In the genomic region with DNA sequence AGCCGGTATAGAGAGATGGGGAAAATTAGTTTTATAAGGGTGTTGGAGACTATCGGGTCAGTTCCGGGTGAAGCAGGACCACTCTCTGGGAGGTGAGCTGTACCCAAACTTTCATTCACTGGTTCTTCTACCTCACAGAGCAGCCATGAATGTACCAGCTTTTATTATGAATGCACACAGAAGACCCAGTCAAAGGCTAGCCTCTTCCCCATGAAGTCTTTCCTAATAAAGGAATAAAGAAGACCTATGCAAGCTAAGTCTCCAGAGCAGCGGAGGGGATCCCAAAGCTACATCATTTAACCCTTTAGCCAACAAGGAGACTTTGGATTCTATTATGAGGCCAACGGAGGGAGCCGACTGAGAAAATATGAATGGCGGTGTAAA, we compare ENCODE assay signal across 10 mouse cellular contexts. TPM values are rescaled to one million over a fixed set of nuclear protein-coding genes. Genes with fewer than 3 reads are reported as not detected.
DNase-seq lines count a peak whose midpoint lies in the region; ATAC-seq lines count a peak whose summit lies in the region.
"Had no signal": no experiment of that assay in that cellular context is flagged by ENCODE, and none has a peak within 500 bp of the region (broad histone marks: within the 10 kb centered on the region; RNA-seq: fewer than 3 reads in every experiment).

No protein-coding gene starts in this region.

- no peak for ATAC-seq in heart, embryonic 14.5 days (ENCODE audit: insufficient number of reproducible peaks, insufficient read depth, low FRiP score, low read depth)
- no peak for ATAC-seq in embryonic facial prominence, embryonic 13.5 days (ENCODE audit: insufficient number of reproducible peaks, insufficient read depth, low FRiP score, low TSS enrichment, low read depth)
- peak; percentile 80 for ATAC-seq in hindbrain, embryonic 13.5 days (ENCODE audit: low FRiP score)
- peak; percentile 79 for ATAC-seq in midbrain, embryonic 16.5 days

- peaks cover 43% of the 10 kb centered on the region for H3K27me3 ChIP-seq in heart, embryonic 14.5 days (ENCODE audit: control insufficient read depth, insufficient read depth, low read length)
- peaks cover 83% of the 10 kb centered on the region for H3K27me3 ChIP-seq in embryonic facial prominence, embryonic 13.5 days
- H3K27me3 ChIP-seq in hindbrain, embryonic 13.5 days: peaks cover 49% of the 10 kb centered on the region
- peaks cover 3% of the 10 kb centered on the region for H3K27me3 ChIP-seq in midbrain, embryonic 16.5 days (ENCODE audit: control insufficient read depth, insufficient read depth, low read depth, low read length)

- peak overlapping the region; percentile 98 for H3K4me2 ChIP-seq in heart, embryonic 14.5 days (ENCODE audit: low read length)
- peak overlapping the region; percentile 96 for H3K4me2 ChIP-seq in embryonic facial prominence, embryonic 13.5 days
- peak overlapping the region; percentile 97 for H3K4me2 ChIP-seq in hindbrain, embryonic 13.5 days
- peak overlapping the region; percentile 96 for H3K4me2 ChIP-seq in midbrain, embryonic 16.5 days (ENCODE audit: low read length)

- peak overlapping the region; percentile 10 to 56; a peak in 3 of 4 replicates for H3K4me3 ChIP-seq in heart, embryonic 14.5 days (ENCODE audit: control insufficient read depth in 1 of 2, insufficient read depth in 1 of 2, low read depth in 1 of 2, low read length in 2 of 2)
- peak overlapping the region; percentile 58 for H3K4me3 ChIP-seq in embryonic facial prominence, embryonic 13.5 days
- H3K4me3 ChIP-seq in hindbrain, embryonic 13.5 days: peak overlapping the region; percentile 58
- H3K4me3 ChIP-seq in midbrain, embryonic 16.5 days (ENCODE audit: low read depth, low read length): peak overlapping the region; percentile 68

- 2% methylated on average over 7 of the region's 7 CpGs for WGBS in heart, embryonic 14.5 days
- 1% methylated on average over 7 of the region's 7 CpGs for WGBS in embryonic facial prominence, embryonic 13.5 days
- WGBS in hindbrain, embryonic 13.5 days: under 1% methylated on average over 7 of the region's 7 CpGs
- WGBS in midbrain, embryonic 16.5 days: 0% methylated on average over 7 of the region's 7 CpGs

- no peaks in the 10 kb centered on the region for H3K9me3 ChIP-seq in heart, embryonic 14.5 days (ENCODE audit: control insufficient read depth, low read length)
- H3K9me3 ChIP-seq in embryonic facial prominence, embryonic 13.5 days: no peaks in the 10 kb centered on the region
- no peaks in the 10 kb centered on the region for H3K9me3 ChIP-seq in hindbrain, embryonic 13.5 days
- H3K9me3 ChIP-seq in midbrain, embryonic 16.5 days (replicated peaks; ENCODE audit: control insufficient read depth, low read length, poor library complexity, severe bottlenecking): no peaks in the 10 kb centered on the region

- peaks cover 10 to 27% of the 10 kb centered on the region in 2 experiments for H3K4me1 ChIP-seq in heart, embryonic 14.5 days (ENCODE audit: control insufficient read depth in 2 of 2, insufficient read depth in 2 of 2, low read length in 2 of 2)
- H3K4me1 ChIP-seq in embryonic facial prominence, embryonic 13.5 days: peaks cover 39% of the 10 kb centered on the region
- H3K4me1 ChIP-seq in hindbrain, embryonic 13.5 days (replicated peaks): peaks cover 58% of the 10 kb centered on the region
- peaks cover 23% of the 10 kb centered on the region for H3K4me1 ChIP-seq in midbrain, embryonic 16.5 days (ENCODE audit: control insufficient read depth, insufficient read depth, low read length)

- no peak overlapping the region for H3K27ac ChIP-seq in heart, embryonic 14.5 days (replicated peaks in 1 of 2; ENCODE audit: control insufficient read depth in 1 of 2, insufficient read depth in 1 of 2, low read depth in 2 of 2, low read length in 2 of 2)
- no peak overlapping the region; the same call in 1 of the 2 replicates for H3K27ac ChIP-seq in embryonic facial prominence, embryonic 13.5 days
- H3K27ac ChIP-seq in hindbrain, embryonic 13.5 days: peak overlapping the region; percentile 74
- H3K27ac ChIP-seq in midbrain, embryonic 16.5 days (ENCODE audit: low read length): peak overlapping the region; percentile 87

- peak overlapping the region; percentile 41; the same call in 1 of the 2 replicates for H3K9ac ChIP-seq in heart, embryonic 14.5 days (ENCODE audit: low read length)
- H3K9ac ChIP-seq in embryonic facial prominence, embryonic 13.5 days: no peak overlapping the region
- H3K9ac ChIP-seq in hindbrain, embryonic 13.5 days: peak overlapping the region; percentile 47; the same call in 1 of the 2 replicates
- peak overlapping the region; percentile 49 for H3K9ac ChIP-seq in midbrain, embryonic 16.5 days (ENCODE audit: low read depth, low read length)

- DNase-seq in heart, adult 8-10 months (ENCODE audit: low spot score): no peak
- DNase-seq in B cell, adult 2 months: no peak
- no peak for DNase-seq in natural killer cell, adult 2 months (ENCODE audit: low spot score in 2 of 2)
- no peak for DNase-seq in spleen, postnatal 4 days (ENCODE audit: low spot score in 2 of 2)

- H3K36me3 ChIP-seq in heart, embryonic 14.5 days (ENCODE audit: control insufficient read depth, insufficient read depth, low read length): no peaks in the 10 kb centered on the region
- no peaks in the 10 kb centered on the region for H3K36me3 ChIP-seq in embryonic facial prominence, embryonic 13.5 days
- no peaks in the 10 kb centered on the region for H3K36me3 ChIP-seq in hindbrain, embryonic 13.5 days
- H3K36me3 ChIP-seq in midbrain, embryonic 16.5 days (ENCODE audit: control insufficient read depth, insufficient read depth, low read length): no peaks in the 10 kb centered on the region
- H3K36me3 ChIP-seq: G1E had no signal

RNA-seq across cellular contexts. Expression of gene Shc3, which starts 0.5 kb away (rescaled TPM):
- 0.12 TPM in 1 of 2 replicates, not detected in the other for polyA plus RNA-seq in heart, embryonic 14.5 days (2014; fragmentation: Nextera tagmentation; extraction: Ambion mirVana)
- total RNA-seq in heart, adult 8-10 months (2022): 1 to 10 TPM; 1.7 to 2.1 (median 1.8) TPM
- polyA plus RNA-seq in embryonic facial prominence, embryonic 13.5 days (2015; fragmentation: Nextera tagmentation; extraction: Ambion mirVana): 2.3 and 3.1 TPM in 2 replicates
- 4.1 and 4.2 TPM in 2 replicates for polyA plus RNA-seq in hindbrain, embryonic 13.5 days (2015; fragmentation: Nextera tagmentation; extraction: Ambion mirVana)
- 7.2 and 8.3 TPM in 2 replicates for polyA plus RNA-seq in midbrain, embryonic 16.5 days (2015; fragmentation: Nextera tagmentation; extraction: Ambion mirVana)
- total RNA-seq: hematopoietic stem cell, adult 5-6 weeks had no signal
- polyA plus RNA-seq: G1E had no signal

Comparison
In these comparisons a context has a peak if more than half of its experiments do, and no peak if none do; other contexts are left out.
1. ATAC-seq: peak in hindbrain, embryonic 13.5 days (single experiment) and midbrain, embryonic 16.5 days (single experiment); none in heart, embryonic 14.5 days (single experiment) and embryonic facial prominence, embryonic 13.5 days (single experiment).
2. H3K27ac ChIP-seq: peak in hindbrain, embryonic 13.5 days (single experiment) and midbrain, embryonic 16.5 days (single experiment); none in heart, embryonic 14.5 days (0 of 2) and embryonic facial prominence, embryonic 13.5 days (single experiment).
3. Peak in every context shown above with its lines, with median percentiles within 50 percentile points of each other: H3K4me2 ChIP-seq and H3K4me3 ChIP-seq.